7 mouse cellular contexts compared by ENCODE assay signal in the genomic region with DNA sequence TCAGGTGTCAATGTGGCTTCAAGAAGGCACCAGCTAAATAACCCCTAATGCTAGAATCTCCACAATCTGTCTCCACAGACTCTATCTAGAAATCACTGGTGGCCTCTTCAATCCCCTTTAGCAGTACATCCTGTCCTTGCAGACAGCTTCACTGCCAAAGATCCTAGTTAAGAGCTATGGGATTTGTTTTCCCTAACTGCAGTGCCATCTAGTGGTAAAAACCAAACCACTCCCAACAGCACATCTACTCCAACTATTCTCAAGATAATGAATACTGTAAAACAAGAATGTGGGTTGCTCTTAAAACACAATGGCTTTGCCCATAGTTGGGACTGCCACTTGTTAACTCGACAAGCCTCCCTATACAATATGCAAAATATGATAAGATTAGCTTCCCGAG.
DNase-seq lines count a peak whose midpoint lies in the region; ATAC-seq and TF ChIP-seq lines count a peak whose summit lies in the region.

No protein-coding gene starts in this region.

- H3K4me2 ChIP-seq in CH12.LX (ENCODE audit: insufficient read depth, low read depth, poor library complexity, severe bottlenecking) = no peak overlapping the region
- H3K4me2 ChIP-seq in embryonic facial prominence, embryonic 11.5 days (ENCODE audit: low read depth, low read length) = no peak overlapping the region
- no peak overlapping the region for H3K4me2 ChIP-seq in hindbrain, embryonic 13.5 days

- no peaks in the 10 kb centered on the region for H3K9me3 ChIP-seq in CH12.LX (replicated peaks; ENCODE audit: low read length)
- no peaks in the 10 kb centered on the region for H3K9me3 ChIP-seq in embryonic facial prominence, embryonic 11.5 days (replicated peaks; ENCODE audit: control insufficient read depth, low read length)
- H3K9me3 ChIP-seq in hindbrain, embryonic 13.5 days = no peaks in the 10 kb centered on the region

- no peak overlapping the region for H3K9ac ChIP-seq in CH12.LX (ENCODE audit: insufficient read depth, low read depth)
- H3K9ac ChIP-seq in embryonic facial prominence, embryonic 11.5 days (replicated peaks; ENCODE audit: low read length) = no peak overlapping the region
- no peak overlapping the region for H3K9ac ChIP-seq in hindbrain, embryonic 13.5 days

- H3K27me3 ChIP-seq in CH12.LX (replicated peaks) = no peaks in the 10 kb centered on the region
- no peaks in the 10 kb centered on the region for H3K27me3 ChIP-seq in embryonic facial prominence, embryonic 11.5 days (ENCODE audit: control insufficient read depth, insufficient read depth, low read length)
- no peaks in the 10 kb centered on the region for H3K27me3 ChIP-seq in hindbrain, embryonic 13.5 days

- DNase-seq in CH12.LX (ENCODE audit: extremely low read depth) (peak; percentile 58), ZHBTc4 (ENCODE audit: low read depth, low spot score) (peak; percentile 73)
- peak; percentile 83 for DNase-seq in embryonic facial prominence, embryonic 11.5 days (ENCODE audit: low spot score)
- DNase-seq in layer of hippocampus, adult 9-10 months (ENCODE audit: low spot score) = peak; percentile 38
- DNase-seq in lung, postnatal 25 days (ENCODE audit: low spot score) = peak; percentile 38
- DNase-seq in skeletal muscle tissue, adult 2 months (ENCODE audit: low read depth, low spot score) = peak; percentile 59

- ATAC-seq in embryonic facial prominence, embryonic 11.5 days (replicated peaks; ENCODE audit: insufficient number of reproducible peaks, low FRiP score, low TSS enrichment, low read depth) = peak; percentile 57; the same call in 1 of the 2 replicates
- ATAC-seq in hindbrain, embryonic 13.5 days (ENCODE audit: low FRiP score) = 0 out of 2 replicates have a peak, but pooled peaks have one; percentile 75

- no peak for TF ChIP-seq EP300 in CH12.LX (IDR thresholded peaks at IDR 0.05; ENCODE audit: low read length)

- TF ChIP-seq RAD21 in CH12.LX (IDR thresholded peaks at IDR 0.05; ENCODE audit: low read depth, low read length) = peak; percentile 87

- no peaks in the 10 kb centered on the region for H3K36me3 ChIP-seq in CH12.LX (replicated peaks in 1 of 2; ENCODE audit: control insufficient read depth in 1 of 2, insufficient read depth in 1 of 2, low read length in 1 of 2)
- H3K36me3 ChIP-seq in embryonic facial prominence, embryonic 11.5 days (replicated peaks; ENCODE audit: control insufficient read depth, insufficient read depth, low read depth, low read length) = no peaks in the 10 kb centered on the region
- H3K36me3 ChIP-seq in hindbrain, embryonic 13.5 days = no peaks in the 10 kb centered on the region

- H3K27ac ChIP-seq in CH12.LX (ENCODE audit: insufficient read depth, low read depth) = no peak overlapping the region
- no peak overlapping the region for H3K27ac ChIP-seq in embryonic facial prominence, embryonic 11.5 days (replicated peaks; ENCODE audit: low read depth, low read length)
- no peak overlapping the region for H3K27ac ChIP-seq in hindbrain, embryonic 13.5 days

- no peak for TF ChIP-seq POLR2A in CH12.LX (IDR thresholded peaks at IDR 0.05; ENCODE audit: low read depth, low read length)

- no peaks in the 10 kb centered on the region for H3K4me1 ChIP-seq in CH12.LX (ENCODE audit: control insufficient read depth in 1 of 2, insufficient read depth in 2 of 2)
- no peaks in the 10 kb centered on the region for H3K4me1 ChIP-seq in embryonic facial prominence, embryonic 11.5 days (ENCODE audit: control insufficient read depth, insufficient read depth, low read length)
- H3K4me1 ChIP-seq in hindbrain, embryonic 13.5 days (replicated peaks) = 0 out of 2 replicates have a peak, but pooled peaks cover 4% of the 10 kb centered on the region

- peak; percentile 66 to 76 for TF ChIP-seq CTCF in CH12.LX (conservative IDR thresholded peaks at IDR 0.05 in 1 of 2, IDR thresholded peaks at IDR 0.05 in 1 of 2; ENCODE audit: low read depth in 2 of 2, low read length in 2 of 2)

- 40% methylated on average over 2 of the region's 2 CpGs for WGBS in embryonic facial prominence, embryonic 11.5 days
- WGBS in hindbrain, embryonic 13.5 days = 46% methylated on average over 2 of the region's 2 CpGs

- H3K4me3 ChIP-seq in CH12.LX (replicated peaks in 1 of 3; ENCODE audit: low read depth in 2 of 3, low read length in 2 of 3, poor library complexity in 1 of 3) = no peak overlapping the region
- no peak overlapping the region for H3K4me3 ChIP-seq in embryonic facial prominence, embryonic 11.5 days (ENCODE audit: low read depth, low read length)
- no peak overlapping the region for H3K4me3 ChIP-seq in hindbrain, embryonic 13.5 days

- no peaks in the 10 kb centered on the region for H3K79me2 ChIP-seq in CH12.LX (replicated peaks; ENCODE audit: control insufficient read depth, extremely low read depth, insufficient read depth, poor library complexity, severe bottlenecking)

- dilution Hi-C loops in CH12.LX (cut with MboI; ENCODE audit: extremely low pct_ligation_motif_present, extremely low pct_unique_long_range_greater_than_20kb, low sequenced_read_pairs) = no loop called here

- in situ Hi-C loops in CH12.LX (cut with MboI; ENCODE audit: low pct_ligation_motif_present, low pct_unique_long_range_greater_than_20kb, low sequenced_read_pairs) = no loop called here

TF ChIP-seq in CH12.LX, 34 proteins besides CTCF, POLR2A, EP300 and RAD21:
- TF ChIP-seq NELFE (IDR thresholded peaks at IDR 0.05; ENCODE audit: low read depth, low read length) (no peak), SMC3 (IDR thresholded peaks at IDR 0.05; ENCODE audit: low read depth, low read length) (peak; percentile 65)
